Mouse (Mus musculus): ENCODE measurements around the gene Met. TPM values are rescaled to one million over a fixed set of nuclear protein-coding genes. Genes with fewer than 3 reads are reported as not detected.

The Met gene
- polyA plus RNA-seq, 1 experiment from 2014 or later: 8.2 TPM

GRCm38 (mm10) chr6:17546341-17546740 is 82.7 kb downstream of the Met start:
- TF ChIP-seq CTCF (IDR thresholded peaks at IDR 0.05; ENCODE audit: low read depth) (no peak), EP300 (IDR thresholded peaks at IDR 0.05; ENCODE audit: low read depth) (no peak)
- Histone ChIP-seq H3K27ac (ENCODE audit: low read depth) (no peak overlapping the region), H3K4me1 (ENCODE audit: insufficient read depth) (peaks cover 7% of the 10 kb centered on the region; the same call in 1 of the 2 replicates), H3K27me3 (ENCODE audit: insufficient read depth, low read length) (no peaks in the 10 kb centered on the region), H3K36me3 (replicated peaks; ENCODE audit: insufficient read depth, low read length) (no peaks in the 10 kb centered on the region; the same call in 1 of the 2 replicates), H3K9me3 (ENCODE audit: low read length) (no peaks in the 10 kb centered on the region), H3K9ac (replicated peaks) (no peak overlapping the region), H3K4me2 (ENCODE audit: low read depth, low read length) (no peak overlapping the region), H3K4me3 (ENCODE audit: low read depth, low read length) (no peak overlapping the region)
- DNase-seq: no peak
- 77% methylated on average over 9 of the region's 9 CpGs for WGBS (ENCODE audit: insufficient replicate concordance)
- ATAC-seq: no peak

- Histone ChIP-seq H3K4me2 (ENCODE audit: low read depth, low read length) (no peak overlapping the region), H3K9me3 (ENCODE audit: low read length) (no peaks in the 10 kb centered on the region), H3K27me3 (ENCODE audit: insufficient read depth, low read length) (no peaks in the 10 kb centered on the region), H3K9ac (replicated peaks) (no peak overlapping the region), H3K4me1 (ENCODE audit: insufficient read depth) (peaks cover 7% of the 10 kb centered on the region; the same call in 1 of the 2 replicates), H3K27ac (ENCODE audit: low read depth) (no peak overlapping the region), H3K36me3 (replicated peaks; ENCODE audit: insufficient read depth, low read length) (no peaks in the 10 kb centered on the region; the same call in 1 of the 2 replicates), H3K4me3 (ENCODE audit: low read depth, low read length) (no peak overlapping the region)
- TF ChIP-seq CTCF (IDR thresholded peaks at IDR 0.05; ENCODE audit: low read depth): no peak
- TF ChIP-seq EP300 (IDR thresholded peaks at IDR 0.05; ENCODE audit: low read depth): no peak
- WGBS (ENCODE audit: insufficient replicate concordance): 45% methylated on average over 5 of the region's 5 CpGs
- ATAC-seq (peak; percentile 54), DNase-seq (no peak)
Observed at GRCm38 (mm10) chr6:17546825-17547224, 83.2 kb downstream of the Met start.

GRCm38 (mm10) chr6:17548786-17549185 is 85.2 kb downstream of the Met start:
- no peak for DNase-seq
- 0 out of 2 replicates have a peak, but pooled peaks cover 3% of the 10 kb centered on the region for H3K4me1 ChIP-seq (ENCODE audit: insufficient read depth)
- no peak overlapping the region for H3K27ac ChIP-seq (ENCODE audit: low read depth)
- H3K9me3 ChIP-seq (ENCODE audit: low read length): no peaks in the 10 kb centered on the region
- H3K4me3 ChIP-seq (ENCODE audit: low read depth, low read length): no peak overlapping the region
- no peak for ATAC-seq
- no peak overlapping the region for H3K9ac ChIP-seq (replicated peaks)
- H3K27me3 ChIP-seq (ENCODE audit: insufficient read depth, low read length): no peaks in the 10 kb centered on the region
- TF ChIP-seq EP300 (IDR thresholded peaks at IDR 0.05; ENCODE audit: low read depth): no peak
- TF ChIP-seq CTCF (IDR thresholded peaks at IDR 0.05; ENCODE audit: low read depth): no peak
- H3K36me3 ChIP-seq (replicated peaks; ENCODE audit: insufficient read depth, low read length): no peaks in the 10 kb centered on the region; the same call in 1 of the 2 replicates
- WGBS (ENCODE audit: insufficient replicate concordance): 64% methylated on average over 4 of the region's 4 CpGs
- no peak overlapping the region for H3K4me2 ChIP-seq (ENCODE audit: low read depth, low read length)

- Histone ChIP-seq H3K4me2 (ENCODE audit: low read depth, low read length) (no peak overlapping the region), H3K4me3 (ENCODE audit: low read depth, low read length) (no peak overlapping the region)
- 75% methylated on average over 3 of the region's 3 CpGs for WGBS (ENCODE audit: insufficient replicate concordance)
Observed at GRCm38 (mm10) chr6:17549645-17550044, 86.0 kb downstream of the Met start.

GRCm38 (mm10) chr6:17554263-17554662 is 90.7 kb downstream of the Met start:
- Histone ChIP-seq H3K27ac (ENCODE audit: low read depth) (no peak overlapping the region; the same call in 1 of the 2 replicates), H3K4me1 (ENCODE audit: insufficient read depth) (no peaks in the 10 kb centered on the region), H3K9me3 (ENCODE audit: low read length) (no peaks in the 10 kb centered on the region), H3K36me3 (replicated peaks; ENCODE audit: insufficient read depth, low read length) (peaks cover 4% of the 10 kb centered on the region), H3K27me3 (ENCODE audit: insufficient read depth, low read length) (no peaks in the 10 kb centered on the region), H3K4me3 (ENCODE audit: low read depth, low read length) (no peak overlapping the region), H3K9ac (replicated peaks) (no peak overlapping the region), H3K4me2 (ENCODE audit: low read depth, low read length) (no peak overlapping the region)
- TF ChIP-seq EP300 (IDR thresholded peaks at IDR 0.05; ENCODE audit: low read depth) (no peak), CTCF (IDR thresholded peaks at IDR 0.05; ENCODE audit: low read depth) (no peak)
- 72% methylated on average over 7 of the region's 7 CpGs for WGBS (ENCODE audit: insufficient replicate concordance)
- DNase-seq: no peak
- 0 out of 2 replicates have a peak, but pooled peaks have one; percentile 15 for ATAC-seq

More at GRCm38 (mm10) chr6:17549645-17550044, 86.0 kb downstream of the Met start:
- no peaks in the 10 kb centered on the region for H3K27me3 ChIP-seq (ENCODE audit: insufficient read depth, low read length)
- 0 out of 2 replicates have a peak, but pooled peaks cover 3% of the 10 kb centered on the region for H3K4me1 ChIP-seq (ENCODE audit: insufficient read depth)
- TF ChIP-seq CTCF (IDR thresholded peaks at IDR 0.05; ENCODE audit: low read depth) (no peak), EP300 (IDR thresholded peaks at IDR 0.05; ENCODE audit: low read depth) (no peak)
- H3K27ac ChIP-seq (ENCODE audit: low read depth): no peak overlapping the region
- no peak for ATAC-seq
- H3K9me3 ChIP-seq (ENCODE audit: low read length): no peaks in the 10 kb centered on the region
- no peak for DNase-seq
- H3K36me3 ChIP-seq (replicated peaks; ENCODE audit: insufficient read depth, low read length): no peaks in the 10 kb centered on the region; the same call in 1 of the 2 replicates
- H3K9ac ChIP-seq (replicated peaks): no peak overlapping the region

GRCm38 (mm10) chr6:17554757-17555156 is 91.2 kb downstream of the Met start:
- Histone ChIP-seq H3K4me2 (ENCODE audit: low read depth, low read length) (no peak overlapping the region), H3K4me3 (ENCODE audit: low read depth, low read length) (no peak overlapping the region), H3K4me1 (ENCODE audit: insufficient read depth) (no peaks in the 10 kb centered on the region), H3K9me3 (ENCODE audit: low read length) (no peaks in the 10 kb centered on the region), H3K36me3 (replicated peaks; ENCODE audit: insufficient read depth, low read length) (peaks cover 5% of the 10 kb centered on the region; the same call in 1 of the 2 replicates), H3K9ac (replicated peaks) (no peak overlapping the region), H3K27ac (ENCODE audit: low read depth) (no peak overlapping the region; the same call in 1 of the 2 replicates), H3K27me3 (ENCODE audit: insufficient read depth, low read length) (no peaks in the 10 kb centered on the region)
- DNase-seq: no peak
- TF ChIP-seq EP300 (IDR thresholded peaks at IDR 0.05; ENCODE audit: low read depth) (no peak), CTCF (IDR thresholded peaks at IDR 0.05; ENCODE audit: low read depth) (no peak)
- 50% methylated on average over 3 of the region's 3 CpGs for WGBS (ENCODE audit: insufficient replicate concordance)
- ATAC-seq: peak; percentile 75
